Mouse (Mus musculus): Measurements from ENCODE around the gene Hhat.

The Hhat gene

DNA sequence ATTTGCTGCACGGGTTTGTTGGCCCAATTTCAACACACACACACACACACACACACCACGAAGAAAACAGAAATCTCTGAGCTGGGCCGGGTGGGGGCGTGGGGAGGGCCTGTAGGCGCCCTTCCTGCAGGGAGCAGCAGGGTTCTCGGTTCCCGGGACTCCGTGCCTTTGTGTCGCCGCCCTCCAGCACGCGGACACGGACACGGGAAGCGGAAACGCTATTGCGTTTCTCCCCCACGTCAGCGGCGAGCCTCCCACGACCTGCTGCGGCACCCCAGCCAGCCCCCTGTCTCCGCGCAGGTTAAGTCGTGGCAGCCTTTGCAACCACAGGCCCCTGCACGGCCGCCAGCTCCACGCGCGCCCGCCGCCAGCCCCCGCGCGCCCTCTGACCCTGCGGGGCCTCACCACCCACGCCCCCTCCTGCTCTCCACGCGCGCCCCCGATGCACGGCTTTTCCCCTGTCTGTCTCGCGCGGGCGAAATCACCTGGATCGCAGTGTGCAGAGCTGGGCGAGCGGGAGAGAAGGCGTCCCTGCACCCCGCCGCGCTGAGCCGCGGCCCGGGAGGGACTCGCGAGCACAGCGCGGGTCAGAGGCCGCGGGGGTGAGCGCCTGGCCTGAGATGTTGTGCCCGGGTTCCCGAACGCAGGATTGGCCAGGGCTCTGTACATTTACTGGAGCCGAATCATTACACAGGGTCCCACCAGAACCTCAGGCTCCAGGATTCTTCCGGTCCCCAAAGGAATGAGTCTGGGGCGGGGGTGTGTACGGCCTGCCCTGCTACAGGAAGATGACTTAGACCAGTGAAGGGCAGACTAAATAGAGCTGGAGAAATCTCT is at the start of gene Hhat:
Gene Hhat (minus strand): TSS at position 729 of the 837 bp plus-strand sequence.
- DNase-seq (ENCODE audit: extremely low spot score), result peak; percentile 63

DNA sequence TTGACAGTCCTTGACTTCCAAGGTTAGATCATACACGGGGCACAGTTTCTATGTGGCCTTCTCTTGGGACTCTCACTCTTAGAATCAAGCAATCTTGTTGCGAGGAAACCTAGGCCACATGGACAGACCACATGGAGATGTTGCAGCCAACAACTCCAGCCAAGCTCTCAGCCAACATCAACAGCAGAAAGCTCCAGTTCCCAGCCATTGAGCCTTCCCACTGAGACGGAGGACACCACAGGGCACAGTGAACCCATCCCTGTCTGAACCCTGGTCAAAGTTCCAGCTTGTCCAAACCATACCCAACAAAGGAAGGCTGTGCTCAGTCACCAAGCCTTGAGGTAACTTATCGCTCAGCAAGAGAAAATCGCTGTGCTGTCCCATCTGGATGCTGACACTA is 47.3 kb upstream of the Hhat start:
- no peak for DNase-seq (ENCODE audit: extremely low spot score)

DNA sequence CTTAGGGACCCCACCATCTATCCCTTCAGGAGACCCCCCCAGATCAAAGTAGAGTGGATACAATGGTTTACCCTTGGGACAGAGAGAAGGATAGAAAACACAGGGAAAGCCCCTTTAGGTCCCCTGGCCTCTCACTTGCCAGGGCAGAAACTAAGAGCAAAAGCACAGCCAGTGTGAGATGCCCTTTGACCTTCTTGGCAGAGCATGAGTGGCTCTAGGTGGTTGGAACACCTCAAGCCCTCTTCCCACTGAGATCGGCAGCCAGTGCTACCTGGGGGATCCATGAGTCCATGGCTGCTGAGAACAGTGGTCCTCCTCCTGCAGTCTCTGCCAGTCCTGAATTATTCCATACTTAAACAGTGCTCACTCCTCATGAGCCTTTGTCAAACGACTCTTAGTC is 44.8 kb upstream of the Hhat start:
- DNase-seq (ENCODE audit: extremely low spot score), result no peak

DNA sequence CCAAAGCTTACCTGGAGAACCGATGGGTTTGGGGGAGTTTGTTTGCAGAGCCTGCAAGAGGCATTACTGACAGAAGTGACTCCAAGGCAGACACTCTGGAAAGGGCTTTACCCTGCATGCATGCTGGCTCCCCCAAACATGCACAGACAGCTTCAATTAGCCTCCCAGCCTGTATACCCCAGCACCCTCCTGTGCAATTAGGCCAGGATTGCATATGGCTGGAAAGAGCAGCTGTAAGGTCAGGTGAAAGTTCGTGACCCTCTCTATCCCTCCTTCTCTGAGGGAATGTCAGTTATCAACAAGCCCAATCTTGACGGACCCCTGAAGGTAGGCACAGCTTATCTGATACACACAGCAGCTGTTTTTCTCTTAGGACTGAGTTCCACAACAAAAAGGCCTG is 43.7 kb upstream of the Hhat start:
- DNase-seq (ENCODE audit: extremely low spot score), result peak; percentile 63

DNA sequence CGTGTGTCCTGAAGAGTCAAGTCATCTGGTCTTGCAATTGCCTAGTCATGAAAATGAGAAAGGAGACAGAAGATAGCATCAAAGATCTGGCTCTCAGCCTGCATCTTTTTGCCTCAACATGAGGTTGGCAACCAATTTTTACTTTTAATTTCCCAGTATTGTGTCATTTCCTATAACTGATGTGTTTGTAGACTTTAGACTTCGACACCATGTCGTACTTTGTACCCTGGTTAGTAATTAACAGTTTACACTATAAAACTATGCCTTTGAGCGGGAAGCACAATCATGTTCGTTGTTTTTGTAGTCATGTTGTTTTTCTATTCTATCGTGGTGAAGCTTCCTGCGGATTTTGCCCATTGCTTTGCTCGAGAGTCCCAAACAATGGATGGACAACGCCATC is 41.7 kb upstream of the Hhat start:
- DNase-seq (ENCODE audit: extremely low spot score), result no peak

DNA sequence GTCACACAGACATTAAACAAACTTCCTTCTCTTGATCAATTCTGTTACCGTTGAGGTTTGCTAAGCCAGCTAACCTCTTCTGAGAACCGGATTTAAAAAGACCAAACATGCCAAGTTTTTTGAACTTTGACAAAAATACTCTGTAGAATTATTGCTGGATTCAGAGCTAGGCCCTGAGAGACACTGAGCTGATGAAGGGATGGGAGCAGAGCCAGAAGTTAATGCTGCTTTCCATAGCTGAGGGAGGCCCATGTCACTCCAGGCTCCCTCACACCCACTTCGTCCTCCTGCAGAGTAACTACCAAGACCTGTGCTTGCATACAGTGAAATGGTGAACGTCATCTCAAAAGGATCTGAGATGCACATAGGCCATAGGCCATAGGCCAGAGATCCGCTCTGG is 41.3 kb upstream of the Hhat start:
- no peak for DNase-seq (ENCODE audit: extremely low spot score)

DNA sequence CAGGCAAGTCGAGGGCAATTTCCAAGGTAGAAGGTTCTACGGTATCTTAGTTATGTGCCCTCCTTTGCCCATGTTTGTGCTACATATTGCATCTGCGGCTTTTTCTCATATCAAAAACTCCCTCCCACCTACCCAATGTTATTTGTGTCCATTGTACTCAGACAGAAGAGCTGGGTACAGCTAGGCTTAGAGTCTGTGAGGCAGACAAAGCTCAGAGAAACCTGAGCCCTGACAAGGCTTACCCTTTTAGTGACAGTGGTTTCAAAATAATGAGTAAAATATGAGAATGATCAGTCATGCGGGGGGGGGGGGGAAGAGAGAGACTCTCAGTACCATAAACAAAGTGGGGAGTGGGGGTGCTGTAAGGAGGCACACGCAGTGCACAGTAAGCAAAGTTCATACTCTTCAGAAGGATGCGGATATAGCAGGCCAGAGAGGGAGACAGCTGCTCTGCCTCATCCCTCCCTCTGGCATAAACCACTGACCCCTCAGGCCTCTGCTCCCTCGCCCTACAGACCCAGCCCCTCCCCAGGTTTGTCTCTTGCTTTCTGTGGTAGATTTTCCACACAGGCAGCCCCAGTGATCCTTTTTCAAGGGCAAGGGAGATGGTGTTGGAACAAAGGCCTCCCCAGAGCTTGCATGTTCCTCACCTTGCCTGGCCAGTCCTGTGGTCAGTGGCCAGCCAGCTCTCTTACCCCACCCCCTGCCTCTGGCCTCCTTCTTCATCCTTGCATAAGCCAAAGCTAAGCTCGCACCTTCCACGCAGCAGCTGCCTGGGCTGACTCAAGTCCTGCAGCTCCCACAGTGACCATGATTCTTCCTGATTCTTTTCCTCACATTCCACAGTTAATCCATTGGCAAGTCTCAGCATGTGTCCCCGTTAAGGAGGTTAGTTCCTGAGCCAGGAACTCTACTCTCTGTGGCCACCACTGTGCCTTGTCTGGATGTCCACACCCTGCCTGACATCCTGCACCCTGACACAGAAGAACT is 35.4 kb upstream of the Hhat start:
- DNase-seq (ENCODE audit: extremely low spot score), result no peak

DNA sequence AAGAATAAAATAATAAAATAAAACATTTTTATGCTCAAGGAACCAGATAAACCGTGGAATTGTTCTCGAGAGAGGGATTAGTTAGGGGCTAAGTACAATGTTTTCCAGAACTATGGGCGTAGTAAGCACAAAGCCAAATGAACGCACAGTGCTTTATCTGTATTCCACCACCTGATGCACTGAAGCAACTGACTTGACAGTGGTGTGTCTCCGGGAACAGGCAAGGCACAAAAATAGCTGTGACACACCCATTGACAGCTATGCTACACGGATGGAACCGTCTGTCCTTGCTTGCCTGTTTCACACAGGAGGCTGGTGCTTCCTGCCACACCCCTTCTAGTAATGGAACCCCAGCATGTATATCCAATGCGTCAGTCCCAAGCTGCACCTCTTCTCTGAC is 29.3 kb upstream of the Hhat start:
- no peak for DNase-seq (ENCODE audit: extremely low spot score)

DNA sequence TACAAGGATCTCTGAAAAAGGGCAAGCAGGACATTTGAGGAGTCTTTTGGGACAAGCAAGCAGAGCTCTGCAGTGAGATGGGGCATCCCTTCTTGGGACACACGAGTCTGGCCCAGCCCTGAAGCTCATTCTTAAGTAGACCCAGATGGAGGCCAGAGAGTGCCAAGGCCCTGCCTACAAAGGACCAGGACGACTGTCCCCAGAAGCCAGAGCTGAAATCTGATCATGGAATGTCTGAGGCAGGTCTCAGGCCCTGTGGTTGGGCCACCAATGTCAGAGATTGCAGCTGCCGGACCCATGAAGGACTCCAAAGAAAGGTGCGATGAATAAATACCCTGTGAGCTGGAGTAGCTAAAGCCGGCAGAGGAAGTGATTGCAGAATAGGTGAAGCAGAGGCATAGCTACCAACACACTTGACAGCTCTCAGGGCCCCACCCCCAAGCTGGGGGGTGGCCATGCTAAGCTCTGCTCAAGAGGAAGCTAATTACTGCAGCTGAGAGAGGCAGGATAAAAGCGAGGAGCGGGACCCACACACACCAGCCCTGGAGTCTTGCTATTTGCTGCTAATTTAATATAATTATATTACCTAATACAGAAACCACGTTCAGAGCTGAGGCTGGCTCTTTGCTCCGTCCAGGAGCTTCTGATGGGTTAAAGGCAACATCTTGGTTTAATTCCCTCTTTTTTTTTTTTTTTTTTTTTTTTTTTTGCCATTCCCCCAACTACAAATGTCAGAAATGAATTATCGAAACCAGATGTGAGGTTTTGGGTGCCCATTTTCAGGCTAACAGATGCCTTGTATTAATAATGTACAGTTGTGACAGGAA is 28.4 kb upstream of the Hhat start:
- DNase-seq (ENCODE audit: extremely low spot score), result peak; percentile 56

DNA sequence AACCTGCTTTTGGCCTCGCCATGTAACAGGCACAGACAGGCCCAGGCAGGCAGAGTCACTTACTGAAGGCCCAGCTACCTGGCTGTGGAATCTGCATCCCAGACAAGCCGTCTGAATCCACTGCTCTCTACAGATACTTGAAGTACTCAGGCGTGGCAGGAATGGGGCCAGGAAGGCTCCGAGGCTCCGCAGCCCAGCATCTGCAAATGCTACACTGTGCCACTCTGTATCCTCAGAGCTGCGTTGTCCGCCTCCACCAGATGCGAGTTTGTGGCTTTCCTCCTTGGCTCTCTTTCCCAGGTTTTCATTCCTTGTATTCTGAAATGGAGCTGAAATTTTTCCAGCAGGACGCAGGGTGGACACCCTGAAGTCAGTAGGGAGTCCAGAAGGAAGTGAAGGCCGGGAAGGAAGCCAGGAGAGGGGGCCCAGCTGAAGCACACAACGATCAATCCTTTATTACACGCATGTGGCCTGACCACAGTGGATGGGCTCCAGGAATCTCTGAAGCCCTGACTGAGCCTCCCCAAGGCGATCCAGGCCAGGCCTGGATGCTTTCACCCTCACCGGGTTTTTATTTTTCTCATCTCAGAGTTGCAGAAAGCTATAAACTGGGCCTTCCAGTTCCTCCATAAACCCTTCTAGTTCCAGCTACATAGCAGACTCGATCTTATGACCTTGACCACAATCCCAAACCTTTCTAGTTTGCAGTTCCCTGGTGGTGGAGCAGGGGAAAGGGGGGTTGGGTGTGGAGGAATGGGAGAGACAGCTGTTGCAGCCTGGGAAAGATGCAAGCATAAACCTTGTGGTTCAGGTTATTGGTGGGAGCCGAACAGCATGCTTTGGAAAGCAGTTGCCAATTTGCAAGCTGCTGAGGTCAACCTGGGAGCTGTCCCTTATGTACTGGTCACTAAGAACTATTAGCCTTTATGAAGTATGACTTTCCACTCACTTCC is 27.5 kb upstream of the Hhat start:
- DNase-seq (ENCODE audit: extremely low spot score), result no peak

DNA sequence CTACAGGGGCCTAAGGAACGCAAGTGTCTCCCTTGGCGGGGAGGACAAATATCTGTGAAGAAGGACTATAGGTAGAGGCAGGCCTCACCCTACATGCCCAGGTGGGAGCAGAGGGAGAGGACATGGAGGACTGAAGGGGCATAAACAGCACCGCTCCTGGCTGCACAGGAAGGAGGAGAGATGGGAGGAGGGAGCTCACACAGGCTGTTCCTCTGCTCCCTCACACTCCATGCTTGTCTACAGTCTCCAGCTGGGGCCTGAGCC is 25.9 kb upstream of the Hhat start:
- DNase-seq (ENCODE audit: extremely low spot score), result no peak

DNA sequence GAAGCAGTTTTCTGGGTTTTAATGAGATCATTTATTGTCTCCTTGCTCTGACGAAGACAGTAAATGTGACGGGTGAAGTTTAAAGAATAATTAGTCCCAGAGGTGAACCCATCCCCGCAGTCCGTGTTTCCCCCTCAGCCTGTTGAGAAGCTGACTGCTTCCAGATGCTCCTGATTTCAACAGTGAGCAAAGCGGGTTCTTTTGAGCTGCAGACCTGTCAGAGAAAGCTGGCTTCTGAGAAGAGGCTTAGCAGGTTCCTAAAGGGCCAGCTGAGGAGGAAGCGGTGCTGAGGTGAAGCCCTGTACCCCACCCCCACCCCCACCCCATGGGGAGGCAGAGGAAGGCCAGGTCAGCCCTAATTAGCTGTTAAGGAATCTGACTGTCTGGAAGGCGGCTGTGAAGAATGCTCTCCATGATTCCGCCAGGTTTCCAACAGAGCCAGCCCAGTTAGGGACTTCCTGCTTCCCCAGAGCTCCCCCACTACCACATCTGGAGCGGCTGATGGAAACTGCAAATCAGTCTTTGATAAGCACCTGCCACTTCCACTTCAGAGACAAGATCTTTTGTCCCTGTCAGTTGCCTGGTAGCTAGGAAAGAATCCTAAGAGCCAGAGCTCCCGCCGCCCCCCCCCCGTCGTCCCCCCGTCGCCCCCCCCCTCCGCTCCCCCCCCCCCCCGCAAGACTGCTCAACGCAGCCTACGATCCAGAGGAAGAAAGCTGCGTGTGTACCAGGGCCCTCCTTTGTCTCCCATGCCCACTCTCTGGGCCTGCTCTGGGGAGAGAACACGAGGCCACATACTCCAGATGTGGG is 25.4 kb upstream of the Hhat start:
- peak; percentile 72 for DNase-seq (ENCODE audit: extremely low spot score)

DNA sequence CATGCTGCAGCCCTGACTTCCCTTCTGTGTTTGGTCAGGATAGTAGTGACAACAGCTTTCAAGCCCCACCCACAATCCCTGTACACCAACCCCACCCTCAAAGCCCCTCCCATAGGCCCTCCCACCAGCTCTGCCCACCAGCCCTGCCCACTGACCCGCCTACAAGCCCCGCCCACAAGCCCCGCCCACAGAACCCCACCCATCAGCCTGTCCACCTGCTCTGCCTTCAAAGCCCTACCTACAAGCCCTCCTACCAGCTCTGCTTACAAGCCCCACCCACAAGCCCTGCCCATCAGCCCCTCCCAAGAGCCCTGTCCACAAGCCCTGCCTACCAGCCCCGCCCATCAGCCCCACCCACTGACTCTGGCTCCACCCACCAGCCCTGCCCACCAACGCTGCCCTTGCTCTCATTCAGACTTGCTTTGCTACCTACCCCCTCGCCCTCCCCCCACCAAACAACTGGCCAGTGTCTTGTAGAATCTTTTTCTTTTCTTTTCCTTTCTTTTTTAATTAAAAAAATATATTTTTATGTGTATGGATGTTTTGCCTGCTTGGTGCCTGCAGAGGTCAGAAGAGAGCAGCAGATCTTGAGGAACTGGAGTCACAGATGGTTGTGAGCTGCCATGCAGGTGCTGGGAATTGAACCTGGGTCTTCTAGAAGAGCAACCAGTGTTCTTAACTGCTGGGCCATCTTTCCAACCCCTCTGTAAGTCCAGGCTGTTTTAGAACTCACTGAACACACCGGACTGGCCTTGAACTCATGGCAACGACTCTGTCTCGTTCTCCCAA is 24.1 kb upstream of the Hhat start:
- DNase-seq (ENCODE audit: extremely low spot score), result no peak

DNA sequence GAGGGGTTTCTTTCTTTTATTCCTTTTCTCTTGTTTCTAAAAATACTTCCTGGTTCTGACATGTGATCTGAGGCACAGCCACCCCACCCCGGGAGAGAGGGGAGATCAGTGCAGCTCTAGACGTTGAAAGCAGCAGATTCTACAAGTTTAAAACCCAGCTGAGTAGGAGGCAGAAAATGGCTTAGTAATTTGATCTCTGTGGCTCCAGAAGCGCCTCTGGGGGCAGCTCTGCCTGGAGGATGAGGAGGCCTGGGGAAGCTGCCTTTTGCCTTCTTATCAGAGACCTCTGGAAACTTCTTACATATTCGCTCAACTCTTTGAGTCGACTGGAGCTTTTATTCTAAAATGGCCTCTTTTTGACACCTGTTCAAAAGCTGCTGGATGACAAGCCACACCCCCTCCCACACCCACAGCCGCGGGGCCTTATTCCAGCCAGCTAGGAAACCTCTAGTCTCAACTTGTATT is 20.9 kb upstream of the Hhat start:
- no peak for DNase-seq (ENCODE audit: extremely low spot score)

DNA sequence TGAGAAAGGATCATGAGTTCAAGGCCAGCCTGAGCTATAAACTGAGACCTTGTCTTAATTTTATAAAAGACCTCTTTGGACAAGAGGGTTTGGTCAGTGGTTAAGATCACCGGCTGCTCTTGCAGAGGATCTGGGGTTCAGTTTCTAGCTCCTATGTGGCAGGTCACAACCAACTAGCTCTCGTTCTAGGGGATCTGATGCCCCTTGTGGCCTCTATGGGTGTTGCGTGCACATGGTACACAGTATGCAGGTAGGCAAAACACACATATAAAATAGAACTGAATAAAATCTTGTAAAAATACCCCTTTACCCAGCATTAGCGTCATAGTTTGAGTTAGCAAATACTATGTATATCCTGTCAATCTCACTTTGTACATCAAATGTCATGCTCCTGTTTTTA is 19.4 kb upstream of the Hhat start:
- DNase-seq (ENCODE audit: extremely low spot score), result no peak

DNA sequence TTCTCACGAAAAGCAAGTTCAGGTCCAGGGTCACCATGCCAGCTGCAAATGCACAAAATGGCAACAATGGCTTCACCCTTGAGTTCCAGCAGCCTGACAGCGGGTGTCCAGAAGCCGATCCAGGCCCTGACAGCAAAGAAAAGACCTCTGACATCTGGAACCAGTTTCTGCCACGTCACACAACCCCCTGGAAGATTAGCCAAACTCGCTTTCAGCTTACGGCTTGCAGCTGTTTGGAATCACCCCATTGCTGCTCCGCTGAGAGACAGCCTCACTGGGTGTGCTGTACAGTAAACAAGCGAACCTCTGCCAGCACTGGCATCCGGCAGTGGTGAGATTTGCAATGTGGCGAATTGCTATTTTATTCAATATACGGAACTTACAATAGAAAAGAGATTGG is 18.8 kb upstream of the Hhat start:
- DNase-seq (ENCODE audit: extremely low spot score), result no peak

DNA sequence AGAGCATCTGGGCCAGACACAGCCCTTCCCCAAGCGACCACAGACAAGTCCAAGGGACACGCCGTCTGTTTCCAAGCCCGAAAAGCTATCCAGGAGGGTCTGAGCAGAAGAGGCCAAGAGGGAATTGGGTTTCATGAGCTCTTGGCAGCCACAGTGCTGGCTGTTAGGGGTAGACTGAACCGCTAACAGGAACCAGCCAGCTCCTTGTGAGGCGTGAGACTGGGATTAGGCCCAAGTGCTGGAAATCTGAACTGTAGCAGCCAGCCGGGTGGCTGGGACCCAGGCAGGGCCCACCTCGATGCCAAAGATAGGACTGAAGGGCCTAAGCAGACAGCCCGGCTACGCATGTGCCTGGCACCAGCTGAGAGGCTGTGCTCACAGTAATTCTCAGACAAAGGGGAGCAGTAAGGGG is 18.1 kb upstream of the Hhat start:
- no peak for DNase-seq (ENCODE audit: extremely low spot score)

DNA sequence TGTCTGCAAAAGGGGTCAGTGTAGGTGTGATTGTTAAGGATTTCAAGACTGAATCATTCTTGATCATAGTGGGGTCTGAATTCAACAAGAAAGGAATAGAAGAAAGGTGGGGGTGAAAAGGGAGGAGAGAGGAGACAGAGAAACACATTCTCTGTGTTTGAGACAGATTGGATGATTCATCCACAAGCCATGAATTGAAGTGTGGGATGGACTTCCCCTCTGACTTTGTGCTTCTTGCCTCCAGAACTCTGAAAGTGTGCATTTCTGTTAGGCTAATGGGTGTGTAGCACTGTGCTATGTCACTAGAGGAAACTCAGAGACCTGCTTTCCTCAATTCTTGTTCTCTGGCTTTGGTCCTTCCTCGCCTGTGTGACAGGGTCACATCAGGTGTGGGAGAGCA is 15.2 kb upstream of the Hhat start:
- DNase-seq (ENCODE audit: extremely low spot score), result no peak

All from embryo, embryonic 9.5 days (tissue).